Mouse (Mus musculus): Measurements from ENCODE around the gene Gm17606. TPM values are rescaled to one million over a fixed set of nuclear protein-coding genes. Genes with fewer than 3 reads are reported as not detected.
A peak's percentile ranks its signal among the peaks of the same experiment; 100 is the strongest.

Gene Gm17606
- polyA plus RNA-seq, 2 experiments, result not detected

DNA sequence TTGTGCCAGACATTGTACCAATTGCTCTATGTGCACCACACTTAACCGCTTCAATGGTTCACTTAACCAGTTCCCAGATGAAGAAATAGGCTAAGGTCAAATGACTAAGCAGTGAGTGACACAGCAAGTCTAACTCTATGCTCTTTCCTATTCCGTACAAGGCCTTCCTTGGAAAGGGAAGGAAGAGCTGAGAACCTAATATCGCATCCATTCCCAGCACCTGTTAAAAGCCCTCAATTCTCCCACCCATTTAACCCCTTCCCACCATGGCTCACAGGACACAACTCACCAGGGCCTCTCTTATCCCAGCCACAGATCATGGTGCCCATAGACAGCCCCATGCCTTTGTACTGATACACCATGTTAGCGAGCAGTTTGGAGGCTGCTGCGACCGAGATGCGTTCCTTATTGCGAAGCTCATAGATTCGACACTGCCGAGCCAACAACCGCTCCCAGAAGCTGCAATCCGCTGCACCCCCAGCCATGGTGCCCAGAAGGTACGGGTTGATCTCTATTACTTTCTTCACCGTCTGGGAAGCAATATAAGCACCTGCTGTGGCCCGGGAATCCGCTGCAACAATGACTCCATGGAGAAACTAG lies 24.4 kb upstream of the Gm17606 start:
- no peak for DNase-seq (ENCODE audit: low read depth in 3 of 3, low spot score in 3 of 3)
- no peak overlapping the region for H3K27ac ChIP-seq
- ATAC-seq (ENCODE audit: insufficient read depth), result no peak
- no peaks in the 10 kb centered on the region for H3K9me3 ChIP-seq (ENCODE audit: control insufficient read depth, low read length)
- peak overlapping the region; percentile 86 for H3K4me2 ChIP-seq (ENCODE audit: low read depth)
- H3K4me3 ChIP-seq (ENCODE audit: insufficient read depth in 1 of 2, low read depth in 2 of 2, low read length in 2 of 2), result no peak overlapping the region
- peaks cover 3 to 6% of the 10 kb centered on the region in 2 experiments for H3K4me1 ChIP-seq (replicated peaks; ENCODE audit: control insufficient read depth in 2 of 2, insufficient read depth in 2 of 2, low read length in 1 of 2)
- TF ChIP-seq EP300 (IDR thresholded peaks at IDR 0.05; ENCODE audit: low read depth), result no peak
- no peak for TF ChIP-seq CTCF (IDR thresholded peaks at IDR 0.05; ENCODE audit: low read depth)
- peaks cover 15% of the 10 kb centered on the region for H3K36me3 ChIP-seq (replicated peaks; ENCODE audit: control insufficient read depth, insufficient read depth, low read depth)
- H3K27me3 ChIP-seq (ENCODE audit: control insufficient read depth, insufficient read depth, low read length), result no peaks in the 10 kb centered on the region
- WGBS (ENCODE audit: insufficient replicate concordance), result 83% methylated on average over 16 of the region's 16 CpGs
- no peak overlapping the region for H3K9ac ChIP-seq (replicated peaks)

DNA sequence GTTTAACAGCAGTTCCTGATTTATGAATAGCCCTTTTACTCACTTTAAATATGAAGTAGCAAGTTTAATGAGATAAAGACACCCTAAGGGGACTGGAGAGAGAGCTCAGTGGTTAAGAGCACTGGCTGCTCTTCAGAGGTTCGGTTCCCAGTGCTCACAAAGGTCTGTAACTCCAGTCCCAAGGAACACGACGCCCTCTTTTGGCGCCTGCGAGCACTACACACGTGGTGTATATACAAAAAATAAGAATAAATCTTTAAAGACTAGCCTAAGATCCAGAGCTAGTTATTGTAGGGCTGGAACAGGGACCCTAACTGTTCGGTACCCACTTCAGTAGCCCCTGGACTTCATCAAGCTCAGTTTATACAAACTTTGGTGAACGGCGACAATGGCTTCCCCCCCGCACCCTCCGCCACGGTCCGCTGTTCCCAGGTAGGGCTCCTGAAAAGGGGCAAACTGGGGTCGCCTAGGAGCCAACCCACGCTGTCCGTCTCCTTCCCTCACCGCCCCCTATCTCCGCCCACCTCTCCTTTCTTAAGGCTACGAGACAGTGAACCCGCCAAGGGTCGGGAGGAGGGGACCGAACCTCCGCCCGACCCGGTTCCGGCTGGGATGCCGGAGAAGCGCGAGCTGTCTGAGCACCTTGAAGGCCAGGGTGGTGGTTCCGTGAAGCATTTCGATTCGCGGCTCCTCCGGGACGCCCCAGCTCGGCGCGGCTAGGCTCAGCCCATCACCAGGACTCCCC lies 23.4 kb upstream of the Gm17606 start:
- peak overlapping the region; percentile 65 for H3K27ac ChIP-seq
- peak in 1 of 3 experiments; percentile 47 for DNase-seq (ENCODE audit: low read depth in 3 of 3, low spot score in 3 of 3)
- no peaks in the 10 kb centered on the region for H3K9me3 ChIP-seq (ENCODE audit: control insufficient read depth, low read length)
- peaks cover 15% of the 10 kb centered on the region for H3K36me3 ChIP-seq (replicated peaks; ENCODE audit: control insufficient read depth, insufficient read depth, low read depth)
- peak; percentile 55 for ATAC-seq (ENCODE audit: insufficient read depth)
- peaks cover 3 to 6% of the 10 kb centered on the region in 2 experiments for H3K4me1 ChIP-seq (replicated peaks; ENCODE audit: control insufficient read depth in 2 of 2, insufficient read depth in 2 of 2, low read length in 1 of 2)
- peak overlapping the region; percentile 86 for H3K4me2 ChIP-seq (ENCODE audit: low read depth)
- H3K9ac ChIP-seq (replicated peaks), result peak overlapping the region; percentile 91
- H3K4me3 ChIP-seq (ENCODE audit: insufficient read depth in 1 of 2, low read depth in 2 of 2, low read length in 2 of 2), result peak overlapping the region; percentile 79 to 90
- H3K27me3 ChIP-seq (ENCODE audit: control insufficient read depth, insufficient read depth, low read length), result no peaks in the 10 kb centered on the region
- WGBS (ENCODE audit: insufficient replicate concordance), result under 1% methylated on average over 38 of the region's 38 CpGs
- TF ChIP-seq EP300 (IDR thresholded peaks at IDR 0.05; ENCODE audit: low read depth) (no peak), CTCF (IDR thresholded peaks at IDR 0.05; ENCODE audit: low read depth) (peak; percentile 53)

DNA sequence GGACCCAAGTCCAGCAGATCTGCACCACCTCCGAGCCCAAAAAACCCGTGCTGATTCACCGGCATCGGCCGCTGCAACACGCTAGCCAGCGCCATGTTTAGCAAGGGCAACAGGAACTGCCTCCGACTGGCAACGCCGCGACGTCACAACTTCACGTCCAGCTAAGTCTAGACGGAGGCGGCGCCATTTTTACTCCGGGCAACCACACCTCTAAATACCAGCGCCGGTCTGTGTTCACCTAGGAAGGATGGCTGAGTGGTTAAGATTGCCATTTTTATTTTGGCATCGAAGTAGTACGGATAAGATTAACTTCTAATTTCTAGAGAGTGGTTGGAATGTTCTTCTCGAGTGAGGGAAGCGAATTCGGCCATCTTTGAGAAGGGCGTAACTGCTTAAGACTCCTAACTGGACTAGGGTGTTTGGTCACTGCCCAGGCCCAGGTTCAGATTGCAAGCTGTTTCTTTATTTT lies 22.8 kb upstream of the Gm17606 start, which contains the start of gene Psmb5:
TSS of gene Psmb5 (minus strand) at position 126 of the 469 bp plus-strand sequence.
- ATAC-seq (ENCODE audit: insufficient read depth), result peak; percentile 87
- TF ChIP-seq EP300 (IDR thresholded peaks at IDR 0.05; ENCODE audit: low read depth) (no peak), CTCF (IDR thresholded peaks at IDR 0.05; ENCODE audit: low read depth) (no peak)
- WGBS (ENCODE audit: insufficient replicate concordance), result under 1% methylated on average over 19 of the region's 25 CpGs
- Histone ChIP-seq H3K27me3 (ENCODE audit: control insufficient read depth, insufficient read depth, low read length) (no peaks in the 10 kb centered on the region), H3K9ac (replicated peaks) (peak within 1 kb of the TSS; percentile 91), H3K27ac (peak within 1 kb of the TSS; percentile 65), H3K4me2 (ENCODE audit: low read depth) (peak within 1 kb of the TSS; percentile 86), H3K4me1 (replicated peaks; ENCODE audit: control insufficient read depth in 2 of 2, insufficient read depth in 2 of 2, low read length in 1 of 2) (peaks cover 3 to 7% of the 10 kb centered on the region in 2 experiments), H3K4me3 (ENCODE audit: insufficient read depth in 1 of 2, low read depth in 2 of 2, low read length in 2 of 2) (peak within 1 kb of the TSS; percentile 79 to 90), H3K9me3 (ENCODE audit: control insufficient read depth, low read length) (no peaks in the 10 kb centered on the region), H3K36me3 (replicated peaks; ENCODE audit: control insufficient read depth, insufficient read depth, low read depth) (peaks cover 14% of the 10 kb centered on the region)
- DNase-seq (ENCODE audit: low read depth in 3 of 3, low spot score in 3 of 3), result peak; percentile 79 to 86 (median 81)

DNA sequence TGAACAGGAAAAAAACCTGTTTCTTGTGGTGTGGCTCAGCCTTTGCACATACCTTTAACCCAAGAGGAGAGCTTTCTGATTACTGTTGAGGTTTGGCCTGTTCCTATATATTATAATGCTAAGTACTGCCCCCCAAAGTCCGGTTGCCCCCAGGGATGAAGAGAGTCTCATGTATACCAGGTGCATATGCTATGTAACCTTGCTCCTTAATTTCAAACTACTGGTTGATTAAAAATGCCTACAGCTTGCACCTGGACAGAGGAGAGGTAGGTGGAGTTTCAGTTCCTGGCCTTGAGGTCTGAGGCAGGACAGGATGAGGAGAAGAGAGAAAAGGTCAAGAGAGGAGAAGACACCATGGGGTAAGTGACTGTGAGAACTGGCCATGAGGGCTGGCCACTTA lies 19.6 kb upstream of the Gm17606 start, which contains the start of gene Psmb11:
TSS of gene Psmb11 (plus strand) at position 301 of the 400 bp plus-strand sequence.
- Histone ChIP-seq H3K27me3 (ENCODE audit: control insufficient read depth, insufficient read depth, low read length) (no peaks in the 10 kb centered on the region), H3K9me3 (ENCODE audit: control insufficient read depth, low read length) (no peaks in the 10 kb centered on the region), H3K36me3 (replicated peaks; ENCODE audit: control insufficient read depth, insufficient read depth, low read depth) (no peaks in the 10 kb centered on the region), H3K4me1 (replicated peaks; ENCODE audit: control insufficient read depth in 2 of 2, insufficient read depth in 2 of 2, low read length in 1 of 2) (peaks cover 10 to 12% of the 10 kb centered on the region in 2 experiments), H3K4me2 (ENCODE audit: low read depth) (no peak within 1 kb of the TSS), H3K4me3 (ENCODE audit: insufficient read depth in 1 of 2, low read depth in 2 of 2, low read length in 2 of 2) (no peak within 1 kb of the TSS), H3K27ac (no peak within 1 kb of the TSS), H3K9ac (replicated peaks) (no peak within 1 kb of the TSS)
- no peak for DNase-seq (ENCODE audit: low read depth in 3 of 3, low spot score in 3 of 3)
- TF ChIP-seq EP300 (IDR thresholded peaks at IDR 0.05; ENCODE audit: low read depth), result no peak
- TF ChIP-seq CTCF (IDR thresholded peaks at IDR 0.05; ENCODE audit: low read depth), result no peak
- ATAC-seq (ENCODE audit: insufficient read depth), result no peak
- WGBS (ENCODE audit: insufficient replicate concordance), result 75% methylated on average over 1 of the region's 1 CpGs

DNA sequence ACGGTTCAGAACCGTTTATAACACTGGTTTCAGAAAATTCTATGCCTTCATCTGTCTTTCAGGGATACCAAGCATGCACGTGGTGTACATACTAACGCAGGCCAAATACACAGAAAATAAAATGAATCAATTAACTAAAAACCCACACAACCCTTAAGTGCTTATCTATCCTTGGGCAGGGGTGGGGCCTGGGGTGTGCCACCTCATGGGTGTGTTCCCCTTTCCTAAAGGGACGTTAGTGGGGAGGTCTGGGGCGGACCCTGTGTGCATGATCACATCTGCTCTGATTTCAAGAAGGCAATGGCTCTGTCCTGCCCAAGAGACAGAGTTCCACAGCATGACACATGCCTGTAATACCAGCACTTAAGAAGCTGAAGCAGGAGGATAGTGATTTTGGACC lies 17.4 kb upstream of the Gm17606 start:
- Histone ChIP-seq H3K27me3 (ENCODE audit: control insufficient read depth, insufficient read depth, low read length) (no peaks in the 10 kb centered on the region), H3K4me2 (ENCODE audit: low read depth) (no peak overlapping the region), H3K9me3 (ENCODE audit: control insufficient read depth, low read length) (no peaks in the 10 kb centered on the region), H3K27ac (no peak overlapping the region), H3K4me3 (ENCODE audit: insufficient read depth in 1 of 2, low read depth in 2 of 2, low read length in 2 of 2) (no peak overlapping the region), H3K4me1 (replicated peaks; ENCODE audit: control insufficient read depth in 2 of 2, insufficient read depth in 2 of 2, low read length in 1 of 2) (peaks cover 7 to 8% of the 10 kb centered on the region in 2 experiments), H3K36me3 (replicated peaks; ENCODE audit: control insufficient read depth, insufficient read depth, low read depth) (no peaks in the 10 kb centered on the region), H3K9ac (replicated peaks) (no peak overlapping the region)
- TF ChIP-seq EP300 (IDR thresholded peaks at IDR 0.05; ENCODE audit: low read depth) (no peak), CTCF (IDR thresholded peaks at IDR 0.05; ENCODE audit: low read depth) (no peak)
- ATAC-seq (ENCODE audit: insufficient read depth) (0 out of 2 replicates have a peak, but pooled peaks have one; percentile 26), DNase-seq (ENCODE audit: low read depth in 3 of 3, low spot score in 3 of 3) (no peak)
- 51% methylated on average over 6 of the region's 6 CpGs for WGBS (ENCODE audit: insufficient replicate concordance)

All from liver, embryonic 14.5 days (tissue).